Mouse (Mus musculus) bone marrow macrophage, adult 2 months (primary cell): ENCODE data around the gene Glis3.

Experiments used
- CTCF ChIP-seq: IDR thresholded peaks from 2 replicates; pipeline ENCODE4 v1.5.1; 2012; ENCODE audit warnings: low read depth, mild to moderate bottlenecking, low read length, moderate library complexity
- POLR2A ChIP-seq: IDR thresholded peaks from 2 replicates; pipeline ENCODE4 v1.6.1; 2012; ENCODE audit warnings: mild to moderate bottlenecking, low read depth, low read length, borderline replicate concordance

DNA sequence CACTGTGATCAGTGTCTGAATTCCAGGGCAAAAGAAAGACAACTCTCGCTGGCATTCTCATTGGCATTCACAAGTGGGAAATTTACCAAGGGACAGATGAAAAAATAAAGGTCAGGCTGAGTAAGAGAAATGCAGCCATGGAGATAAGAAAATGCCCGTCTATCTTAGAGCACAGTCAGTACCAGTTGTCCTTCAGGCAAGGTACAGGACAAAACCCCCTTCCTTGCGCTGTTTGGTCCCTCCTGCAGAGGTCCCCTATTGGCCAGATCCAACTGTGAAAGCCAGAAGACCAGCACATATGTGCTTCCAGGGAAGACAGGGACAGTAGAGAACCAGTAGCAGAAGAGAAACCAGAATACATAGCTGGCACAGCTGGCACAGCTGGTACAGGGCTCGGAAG is 79.0 kb downstream of the Glis3 start:
- TF ChIP-seq CTCF (no peak), POLR2A (no peak)
